20 mouse cellular contexts compared by ENCODE assay signal in genomic region chr10:83027673-83028072, GRCm38 (mm10). TPM values are rescaled to one million over a fixed set of nuclear protein-coding genes. Genes with fewer than 3 reads are reported as not detected.
DNase-seq lines count a peak whose midpoint lies in the region; ATAC-seq and TF ChIP-seq lines count a peak whose summit lies in the region.
"Had no signal": no experiment of that assay in that cellular context is flagged by ENCODE, and none has a peak within 500 bp of the region (broad histone marks: within the 10 kb centered on the region; RNA-seq: fewer than 3 reads in every experiment).

No protein-coding gene starts in this region.

- no peak overlapping the region for H3K9ac ChIP-seq in MEL (ENCODE audit: control insufficient read depth, low read depth, low read length, poor library complexity, severe bottlenecking)
- no peak overlapping the region; the same call in 1 of the 2 replicates for H3K9ac ChIP-seq in liver, embryonic 14.5 days (replicated peaks)
- H3K9ac ChIP-seq in heart, embryonic 12.5 days = no peak overlapping the region
- H3K9ac ChIP-seq: embryonic facial prominence, embryonic 15.5 days; heart, embryonic 13.5 days; hindbrain, embryonic 15.5 days had no signal

- peak overlapping the region; percentile 1; the same call in 1 of the 2 replicates for H3K4me2 ChIP-seq in liver, embryonic 14.5 days (ENCODE audit: low read depth)
- no peak overlapping the region for H3K4me2 ChIP-seq in heart, embryonic 12.5 days
- H3K4me2 ChIP-seq: embryonic facial prominence, embryonic 15.5 days; heart, embryonic 13.5 days; hindbrain, embryonic 15.5 days had no signal

- H3K36me3 ChIP-seq in MEL (ENCODE audit: control insufficient read depth in 1 of 2, insufficient read depth in 2 of 2, low read length in 2 of 2) = 0 out of 4 replicates have a peak, but pooled peaks cover 0 to 2% of the 10 kb centered on the region in 2 experiments
- H3K36me3 ChIP-seq in liver, embryonic 14.5 days (replicated peaks; ENCODE audit: control insufficient read depth, insufficient read depth, low read depth) = no peaks in the 10 kb centered on the region
- no peaks in the 10 kb centered on the region for H3K36me3 ChIP-seq in heart, embryonic 12.5 days
- H3K36me3 ChIP-seq: forebrain, embryonic 10.5 days; hindbrain, embryonic 15.5 days had no signal

- no peak overlapping the region for H3K4me3 ChIP-seq in MEL (ENCODE audit: control insufficient read depth in 1 of 2, insufficient read depth in 1 of 2, low read depth in 2 of 2, low read length in 2 of 2)
- no peak overlapping the region for H3K4me3 ChIP-seq in liver, embryonic 14.5 days (ENCODE audit: insufficient read depth in 1 of 2, low read depth in 2 of 2, low read length in 2 of 2)
- no peak overlapping the region for H3K4me3 ChIP-seq in heart, embryonic 12.5 days
- H3K4me3 ChIP-seq: embryonic facial prominence, embryonic 15.5 days; erythroblast, embryonic 14.5 days; forebrain, embryonic 10.5 days; heart, adult 2 months; heart, embryonic 13.5 days; hindbrain, embryonic 15.5 days had no signal

- no peaks in the 10 kb centered on the region for H3K9me3 ChIP-seq in MEL (replicated peaks; ENCODE audit: insufficient read depth, low read length)
- H3K9me3 ChIP-seq in liver, embryonic 14.5 days (ENCODE audit: control insufficient read depth, low read length) = no peaks in the 10 kb centered on the region
- H3K9me3 ChIP-seq in heart, embryonic 12.5 days (replicated peaks) = no peaks in the 10 kb centered on the region
- H3K9me3 ChIP-seq: embryonic facial prominence, embryonic 15.5 days; forebrain, embryonic 10.5 days; heart, embryonic 13.5 days; hindbrain, embryonic 15.5 days had no signal

- no peak for TF ChIP-seq RAD21 in MEL (IDR thresholded peaks at IDR 0.05; ENCODE audit: low read depth, low read length)

- DNase-seq in MEL (ENCODE audit: low read depth, low spot score) = peak; percentile 16
- DNase-seq in liver = peak; percentile 33
- no peak for DNase-seq in liver, embryonic 14.5 days (ENCODE audit: low read depth in 3 of 3, low spot score in 3 of 3)
- no peak for DNase-seq in gastrocnemius, postnatal 36 days
- no peak for DNase-seq in cerebellum, adult 11-12 months
- DNase-seq: adrenal gland, postnatal 25 days; cerebellum, adult 8-10 months; cerebellum, postnatal 14 days; embryo, embryonic 11 days; gastrocnemius, postnatal 10 days; heart, adult 2 months; heart, postnatal 36 days had no signal

- ATAC-seq in liver, embryonic 14.5 days (ENCODE audit: insufficient read depth) = peak; percentile 60
- ATAC-seq in megakaryocyte progenitor cell, adult 5-6 weeks (replicated peaks; ENCODE audit: poor library complexity) = peak; percentile 32; the same call in 1 of the 2 replicates
- ATAC-seq in heart, embryonic 12.5 days (ENCODE audit: insufficient number of reproducible peaks, low FRiP score) = no peak
- ATAC-seq: forebrain, embryonic 14.5 days had no signal

- intact Hi-C loops in gastrocnemius, postnatal 36 days (cut with DNase I) = no loop called here

- peak in 1 of 2 experiments; percentile 45; a peak in 2 of 4 replicates for TF ChIP-seq EP300 in MEL (IDR thresholded peaks at IDR 0.05; ENCODE audit: low read depth in 1 of 2, low read length in 2 of 2)
- TF ChIP-seq EP300 in liver, embryonic 14.5 days (IDR thresholded peaks at IDR 0.05; ENCODE audit: low read depth) = peak; percentile 72

- TF ChIP-seq CTCF in MEL (IDR thresholded peaks at IDR 0.05 in 2 of 3, conservative IDR thresholded peaks at IDR 0.05 in 1 of 3; ENCODE audit: control insufficient read depth in 1 of 3, insufficient read depth in 1 of 3, low read depth in 2 of 3, low read length in 3 of 3, poor library complexity in 1 of 3, severe bottlenecking in 1 of 3) = no peak
- no peak for TF ChIP-seq CTCF in liver, embryonic 14.5 days (IDR thresholded peaks at IDR 0.05; ENCODE audit: low read depth)

- H3K27me3 ChIP-seq in MEL (ENCODE audit: control insufficient read depth in 1 of 2, insufficient read depth in 2 of 2, low read length in 2 of 2) = no peaks in the 10 kb centered on the region
- no peaks in the 10 kb centered on the region for H3K27me3 ChIP-seq in liver, embryonic 14.5 days (ENCODE audit: control insufficient read depth, insufficient read depth, low read length)
- H3K27me3 ChIP-seq in heart, embryonic 12.5 days (replicated peaks) = peaks cover 18% of the 10 kb centered on the region
- H3K27me3 ChIP-seq: embryonic facial prominence, embryonic 15.5 days; hindbrain, embryonic 15.5 days had no signal

- no peak for TF ChIP-seq POLR2A in MEL (IDR thresholded peaks at IDR 0.05; ENCODE audit: control insufficient read depth in 1 of 2, insufficient read depth in 1 of 2, low read depth in 1 of 2, low read length in 2 of 2, poor library complexity in 1 of 2)

- no peaks in the 10 kb centered on the region for H3K4me1 ChIP-seq in MEL (ENCODE audit: control insufficient read depth in 1 of 2, insufficient read depth in 2 of 2, low read length in 2 of 2)
- peaks cover 20 to 22% of the 10 kb centered on the region in 2 experiments; a peak in 3 of 4 replicates for H3K4me1 ChIP-seq in liver, embryonic 14.5 days (replicated peaks; ENCODE audit: control insufficient read depth in 2 of 2, insufficient read depth in 2 of 2, low read length in 1 of 2)
- peaks cover 29% of the 10 kb centered on the region for H3K4me1 ChIP-seq in heart, embryonic 12.5 days (replicated peaks)
- H3K4me1 ChIP-seq: embryonic facial prominence, embryonic 15.5 days had no signal

- H3K79me2 ChIP-seq in MEL (ENCODE audit: control insufficient read depth, insufficient read depth, low read length, poor library complexity) = no peaks in the 10 kb centered on the region

- WGBS in liver, embryonic 14.5 days (ENCODE audit: insufficient replicate concordance) = 43% methylated on average over 6 of the region's 6 CpGs
- 70% methylated on average over 6 of the region's 6 CpGs for WGBS in heart, embryonic 12.5 days

- no peak overlapping the region for H3K27ac ChIP-seq in MEL (ENCODE audit: control insufficient read depth, low read depth, low read length)
- H3K27ac ChIP-seq in liver, embryonic 14.5 days = no peak overlapping the region
- H3K27ac ChIP-seq in heart, embryonic 12.5 days (ENCODE audit: poor library complexity, severe bottlenecking) = no peak overlapping the region
- H3K27ac ChIP-seq: embryonic facial prominence, embryonic 15.5 days; forebrain, embryonic 10.5 days; heart, adult 2 months; heart, embryonic 13.5 days; hindbrain, embryonic 15.5 days had no signal

TF ChIP-seq in MEL, 35 proteins besides CTCF, POLR2A, EP300 and RAD21:
- peak; percentile 47; the same call in 1 of the 2 replicates for TF ChIP-seq ETS1 (IDR thresholded peaks at IDR 0.05; ENCODE audit: low read depth, low read length)
- 0 out of 2 replicates have a peak, but pooled peaks have one; percentile 32 for TF ChIP-seq GATA1 (IDR thresholded peaks at IDR 0.05; ENCODE audit: low read depth, low read length)
- no peak for TF ChIP-seq MAFK (IDR thresholded peaks at IDR 0.05; ENCODE audit: borderline replicate concordance, low read depth, low read length)
- peak; percentile 22; the same call in 1 of the 2 replicates for TF ChIP-seq TCF12 (IDR thresholded peaks at IDR 0.05; ENCODE audit: low read depth, low read length)
- TF ChIP-seq TBP (IDR thresholded peaks at IDR 0.05; ENCODE audit: low read depth, low read length) = no peak

RNA-seq across cellular contexts. Expression of gene Chst11, which starts 42.4 kb away (rescaled TPM):
- total RNA-seq in MEL (2012; rRNA removed) = 3.1 and 4.5 TPM in 2 replicates
- 10 to 100 TPM in 1 of 2 experiments, not detected in 1; 10.6 TPM for polyA plus RNA-seq in MEL (2012; ENCODE audit: insufficient read depth in 1 of 2, insufficient read length in 2 of 2, low read depth in 1 of 2, low replicate concordance in 2 of 2, missing spikeins in 1 of 2)
- polyA plus RNA-seq in liver, embryonic 14.5 days (2012; rRNA removed) = 5.2 TPM in 2 replicates
- polyA plus RNA-seq in liver, embryonic 14.5 days (2014; fragmentation: Nextera tagmentation; extraction: Ambion mirVana) = 1.8 and 2.0 TPM in 2 replicates
- total RNA-seq in megakaryocyte progenitor cell, adult 5-6 weeks (2015) = 19.2 and 20.0 TPM in 2 replicates
- total RNA-seq in megakaryocyte progenitor cell, adult 5-6 weeks (2017) = 20.4 and 22.2 TPM in 2 replicates
- 3.5 and 4.1 TPM in 2 replicates for polyA plus RNA-seq in heart, embryonic 12.5 days (2016; fragmentation: Nextera tagmentation; extraction: Ambion mirVana)
- total RNA-seq in gastrocnemius, postnatal 36 days (2021) = 1 to 10 TPM in 1 of 2 experiments, under 1 TPM in 1; 0.77 to 1.2 TPM

Comparison
In these comparisons a context has a peak if more than half of its experiments do, and no peak if none do; other contexts are left out.
1. DNase-seq: peak in MEL (single experiment) and liver (single experiment); none in liver, embryonic 14.5 days (0 of 3), gastrocnemius, postnatal 36 days (0 of 2) and cerebellum, adult 11-12 months (single experiment).